Mouse (Mus musculus) CH12.LX (cell line): ENCODE measurements around the gene Sh3bp5. TPM values are rescaled to one million over a fixed set of nuclear protein-coding genes. Genes with fewer than 3 reads are reported as not detected.
A peak's percentile ranks its signal among the peaks of the same experiment; 100 is the strongest.

Source experiments
- DNase-seq: peaks from one replicate; pipeline ENCODE4 v3.0.0-alpha.2; 2013; ENCODE audit errors: extremely low read depth
- H3K27ac ChIP-seq: 2 replicates; pipeline ENCODE4 v1.5.1; 2012; ENCODE audit warnings: low read depth, mild to moderate bottlenecking, control low read depth, moderate library complexity; ENCODE audit not compliant: insufficient read depth
- H3K27me3 ChIP-seq: replicated peaks from 2 replicates; pipeline ENCODE3; 2012; ENCODE audit warnings: inconsistent platforms
- H3K36me3 ChIP-seq, 2 experiments: replicated peaks in 1 of 2; 2 replicates each; pipeline versions ENCODE3 to v1.6.1; 2012; ENCODE audit warnings: inconsistent platforms in 1 of 2, low read length in 1 of 2, mild to moderate bottlenecking in 1 of 2, mixed read lengths in 1 of 2, moderate library complexity in 1 of 2; ENCODE audit not compliant: control insufficient read depth in 1 of 2, insufficient read depth in 1 of 2
- H3K4me1 ChIP-seq, 2 experiments: 2 replicates each; pipeline ENCODE4 v1.6.1; 2012; ENCODE audit warnings: inconsistent platforms in 1 of 2, moderate library complexity in 1 of 2; ENCODE audit not compliant: insufficient read depth in 2 of 2, control insufficient read depth in 1 of 2
- H3K4me2 ChIP-seq: 2 replicates; pipeline ENCODE4 v1.6.1; 2012; ENCODE audit warnings: low read depth, mild to moderate bottlenecking, control low read depth; ENCODE audit not compliant: poor library complexity, insufficient read depth, severe bottlenecking
- H3K4me3 ChIP-seq, 3 experiments: fragments of 150-350 bp in 1 of 3; sonication (generic) in 1 of 3; replicated peaks in 1 of 3; 2 replicates each; pipeline versions ENCODE3 to v1.5.1; 2011 to 2012; ENCODE audit warnings: low read depth in 2 of 3, low read length in 2 of 3, mild to moderate bottlenecking in 2 of 3, moderate library complexity in 2 of 3, control low read depth in 1 of 3, improper control_type of control experiment in 1 of 3, inconsistent platforms in 1 of 3, mixed read lengths in 1 of 3; ENCODE audit not compliant: poor library complexity in 1 of 3
- H3K79me2 ChIP-seq: replicated peaks from 2 replicates; pipeline ENCODE4 v1.6.1; 2012; ENCODE audit warnings: mild to moderate bottlenecking, moderate library complexity; ENCODE audit not compliant: control insufficient read depth, poor library complexity, insufficient read depth, severe bottlenecking; ENCODE audit errors: extremely low read depth
- H3K9ac ChIP-seq: 2 replicates; pipeline ENCODE4 v1.6.1; 2012; ENCODE audit warnings: low read depth, mild to moderate bottlenecking, control low read depth, moderate library complexity; ENCODE audit not compliant: insufficient read depth
- H3K9me3 ChIP-seq: replicated peaks from 2 replicates; pipeline ENCODE3; 2012; ENCODE audit warnings: low read length, inconsistent platforms, mixed read lengths
- CHD1 ChIP-seq: IDR thresholded peaks from 2 replicates; pipeline ENCODE4 v1.6.1; 2012; ENCODE audit warnings: low read depth, low read length, improper control_type of control experiment, inconsistent platforms
- CTCF ChIP-seq, 2 experiments: IDR thresholded peaks in 1 of 2; conservative IDR thresholded peaks in 1 of 2; 2 replicates each; pipeline ENCODE4 v1.5.1; 2011 to 2012; ENCODE audit warnings: low read depth in 2 of 2, low read length in 2 of 2, improper control_type of control experiment in 1 of 2, inconsistent platforms in 1 of 2, mild to moderate bottlenecking in 1 of 2, moderate library complexity in 1 of 2
- E2F4 ChIP-seq: IDR thresholded peaks from 2 replicates; pipeline ENCODE4 v1.6.1; 2011; ENCODE audit warnings: low read depth, low read length, improper control_type of control experiment; ENCODE audit not compliant: insufficient replicate concordance
- ELF1 ChIP-seq: IDR thresholded peaks from 2 replicates; pipeline ENCODE4 v1.6.1; 2014; ENCODE audit warnings: low read depth, mild to moderate bottlenecking, inconsistent platforms, low read length, improper control_type of control experiment
- HCFC1 ChIP-seq: IDR thresholded peaks from 2 replicates; pipeline ENCODE4 v1.6.1; 2012; ENCODE audit warnings: low read depth, mild to moderate bottlenecking, inconsistent platforms, low read length, improper control_type of control experiment
- IRF4 ChIP-seq: IDR thresholded peaks from 2 replicates; pipeline ENCODE4 v1.6.1; 2014; ENCODE audit warnings: low read depth, mild to moderate bottlenecking, inconsistent platforms, low read length, improper control_type of control experiment
- MAFK ChIP-seq: IDR thresholded peaks from 2 replicates; pipeline ENCODE4 v1.6.1; 2011; ENCODE audit warnings: low read length, improper control_type of control experiment; ENCODE audit not compliant: insufficient replicate concordance
- MAX ChIP-seq: IDR thresholded peaks from 2 replicates; pipeline ENCODE4 v1.6.1; 2011; ENCODE audit warnings: low read length, improper control_type of control experiment
- MAZ ChIP-seq: IDR thresholded peaks from 2 replicates; pipeline ENCODE4 v1.6.1; 2012; ENCODE audit warnings: low read depth, mild to moderate bottlenecking, inconsistent platforms, low read length, improper control_type of control experiment, moderate library complexity
- MEF2A ChIP-seq: IDR thresholded peaks from 2 replicates; pipeline ENCODE4 v1.6.1; 2014; ENCODE audit warnings: low read depth, mild to moderate bottlenecking, inconsistent platforms, low read length, improper control_type of control experiment, borderline replicate concordance
- MXI1 ChIP-seq: IDR thresholded peaks from 2 replicates; pipeline ENCODE4 v1.6.1; 2011; ENCODE audit warnings: mild to moderate bottlenecking, low read depth, low read length, improper control_type of control experiment
- NELFE ChIP-seq: IDR thresholded peaks from 2 replicates; pipeline ENCODE4 v1.6.1; 2011; ENCODE audit warnings: low read depth, low read length, improper control_type of control experiment
- NRF1 ChIP-seq: IDR thresholded peaks from 2 replicates; pipeline ENCODE4 v1.6.1; 2014; ENCODE audit warnings: low read depth, mild to moderate bottlenecking, inconsistent platforms, low read length, improper control_type of control experiment, moderate library complexity
- PAX5 ChIP-seq: IDR thresholded peaks from 2 replicates; pipeline ENCODE4 v1.6.1; 2012; ENCODE audit warnings: low read length, inconsistent platforms, mixed read lengths
- POLR2A ChIP-seq: IDR thresholded peaks from 2 replicates; pipeline ENCODE4 v1.6.1; 2011; ENCODE audit warnings: low read depth, mild to moderate bottlenecking, improper control_type of control experiment, low read length
- RAD21 ChIP-seq: IDR thresholded peaks from 2 replicates; pipeline ENCODE4 v1.6.1; 2011; ENCODE audit warnings: low read depth, mild to moderate bottlenecking, low read length, improper control_type of control experiment, moderate library complexity
- SIN3A ChIP-seq: IDR thresholded peaks from 2 replicates; pipeline ENCODE4 v1.6.1; 2012; ENCODE audit warnings: low read length, improper control_type of control experiment, inconsistent platforms
- SMC3 ChIP-seq: IDR thresholded peaks from 2 replicates; pipeline ENCODE4 v1.6.1; 2011; ENCODE audit warnings: low read depth, low read length, improper control_type of control experiment
- TCF12 ChIP-seq: IDR thresholded peaks from 2 replicates; pipeline ENCODE4 v1.6.1; 2014; ENCODE audit warnings: low read depth, mild to moderate bottlenecking, inconsistent platforms, low read length, improper control_type of control experiment
- UBTF ChIP-seq: IDR thresholded peaks from 2 replicates; pipeline ENCODE4 v1.6.1; 2012; ENCODE audit warnings: low read depth, mild to moderate bottlenecking, inconsistent platforms, low read length, improper control_type of control experiment, moderate library complexity
- USF1 ChIP-seq: IDR thresholded peaks from 2 replicates; pipeline ENCODE4 v1.6.1; 2014; ENCODE audit warnings: low read depth, mild to moderate bottlenecking, inconsistent platforms, low read length, improper control_type of control experiment
- ZC3H11A ChIP-seq: IDR thresholded peaks from 2 replicates; pipeline ENCODE4 v1.6.1; 2012; ENCODE audit warnings: low read depth, mild to moderate bottlenecking, inconsistent platforms, low read length, improper control_type of control experiment
- ZKSCAN1 ChIP-seq: IDR thresholded peaks from 2 replicates; pipeline ENCODE4 v1.6.1; 2012; ENCODE audit warnings: low read depth, inconsistent platforms, low read length, improper control_type of control experiment, borderline replicate concordance
- ZMIZ1 ChIP-seq: IDR thresholded peaks from 2 replicates; pipeline ENCODE4 v1.6.1; 2012; ENCODE audit warnings: low read depth, mild to moderate bottlenecking, inconsistent platforms, low read length, improper control_type of control experiment
- ZNF384 ChIP-seq: IDR thresholded peaks from 2 replicates; pipeline ENCODE4 v1.6.1; 2012; ENCODE audit warnings: low read depth, low read length, improper control_type of control experiment, inconsistent platforms
- dilution Hi-C: fragments of 300-500 bp; cut with MboI; formaldehyde crosslinking; loops from 2 replicates; pipeline ENCODE4 v1.14.3; 2020; ENCODE audit warnings: low sequenced_read_pairs; ENCODE audit not compliant: extremely low pct_unique_long_range_greater_than_20kb, extremely low pct_ligation_motif_present
- in situ Hi-C: fragments of 300-500 bp; cut with MboI; formaldehyde crosslinking; loops from 3 replicates; pipeline ENCODE4 v1.14.3; 2019; ENCODE audit warnings: low sequenced_read_pairs, low pct_ligation_motif_present, low pct_unique_long_range_greater_than_20kb, mixed read lengths
- polyA plus RNA-seq: library from polyadenylated mRNA; unstranded; fragments of >175 nt; gene quantifications from 2 replicates; pipeline ENCODE4 v1.2.1, GENCODE M21; 2012; ENCODE audit warnings: low read depth; ENCODE audit not compliant: insufficient read length
- total RNA-seq, 2 experiments: library from RNA; depleted of rRNA; stranded (reverse); fragments of 300-350 nt in 1 of 2; fragments of >200 nt in 1 of 2; gene quantifications; 2 replicates each; pipeline ENCODE4 v1.2.3; 2012 to 2014

Gene Sh3bp5
- total and polyA plus RNA-seq, 3 experiments = 57.4 to 158 (median 64.6) TPM

GRCm38 (mm10) chr14:31472451-31473061 lies 36.7 kb upstream of the Sh3bp5 start (continued):
- TF ChIP-seq CHD1 = no peak
- no peak for TF ChIP-seq E2F4
- TF ChIP-seq USF1 = no peak
- TF ChIP-seq ZNF384 = peak; percentile 100
- no peak for TF ChIP-seq SIN3A
- TF ChIP-seq NRF1 = no peak
- TF ChIP-seq HCFC1 = peak; percentile 32; the same call in 1 of the 2 replicates
- TF ChIP-seq TCF12 = no peak
- TF ChIP-seq ZMIZ1 = no peak
- peak; percentile 25; the same call in 1 of the 2 replicates for TF ChIP-seq ZKSCAN1
- no peak for TF ChIP-seq ELF1
- TF ChIP-seq NELFE = no peak
- no peak for TF ChIP-seq PAX5
- 0 out of 2 replicates have a peak, but pooled peaks have one; percentile 37 for TF ChIP-seq MAFK
- TF ChIP-seq UBTF = peak; percentile 82; the same call in 1 of the 2 replicates
- peak; percentile 92 for TF ChIP-seq ZC3H11A
- TF ChIP-seq MAZ = 0 out of 2 replicates have a peak, but pooled peaks have one; percentile 56
- no peak for TF ChIP-seq MEF2A
- TF ChIP-seq POLR2A = no peak
- no peak for TF ChIP-seq MAX

GRCm38 (mm10) chr14:31469711-31470110 lies 33.8 kb upstream of the Sh3bp5 start:
- Histone ChIP-seq H3K79me2 (no peaks in the 10 kb centered on the region), H3K9me3 (peaks cover 3% of the 10 kb centered on the region), H3K36me3 (peaks cover 0 to 8% of the 10 kb centered on the region in 2 experiments), H3K9ac (no peak overlapping the region), H3K4me2 (no peak overlapping the region), H3K27me3 (no peaks in the 10 kb centered on the region), H3K27ac (no peak overlapping the region), H3K4me1 (no peaks in the 10 kb centered on the region), H3K4me3 (no peak overlapping the region)
- dilution Hi-C loops (loop anchor here (25.0 kb wide), 1 partner anchor 107 kb away; no protein-coding TSS in a partner anchor), in situ Hi-C loops (no loop called here)
- peak; percentile 46 for TF ChIP-seq SMC3
- TF ChIP-seq MXI1 = no peak
- TF ChIP-seq CTCF (conservative IDR thresholded peaks at IDR 0.05 in 1 of 2, IDR thresholded peaks at IDR 0.05 in 1 of 2; ENCODE audit: low read depth in 2 of 2, low read length in 2 of 2) = peak in 1 of 2 experiments; percentile 58; a peak in 2 of 4 replicates
- peak; percentile 52 for TF ChIP-seq RAD21
- TF ChIP-seq IRF4 = no peak
- peak; percentile 29 for DNase-seq
